Mouse (Mus musculus): Measurements from ENCODE around the gene Hspbp1.

DNA sequence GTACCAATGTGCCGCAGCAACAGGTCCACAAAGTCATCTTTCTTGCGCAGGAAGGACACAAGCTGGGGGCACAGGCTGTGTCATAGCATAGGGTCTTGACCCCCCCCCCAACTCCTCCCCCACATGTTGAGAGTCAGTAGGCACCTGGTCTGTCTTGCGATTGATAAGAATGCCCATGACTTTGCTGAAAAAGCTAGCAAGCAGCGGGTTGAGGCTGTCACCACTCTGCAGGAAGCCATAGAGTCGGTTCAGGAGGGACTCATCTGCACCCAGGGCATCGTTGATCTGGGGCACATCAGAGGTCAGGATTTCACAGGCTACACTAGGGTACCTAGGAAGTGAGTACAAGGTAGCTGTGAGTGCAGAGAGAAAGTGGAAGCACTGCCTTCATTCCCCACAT, 41.6 kb downstream of the Hspbp1 start:
- TF ChIP-seq CTCF (IDR thresholded peaks at IDR 0.05; ENCODE audit: low read depth) (no peak), EP300 (IDR thresholded peaks at IDR 0.05; ENCODE audit: low read depth) (no peak)

Data from heart, postnatal 0 days (tissue).